Mouse (Mus musculus): ENCODE results near the gene Specc1l.

The Specc1l gene

GRCm38 (mm10) chr10:75224630-75225029 lies 12.8 kb downstream of the Specc1l start:
- DNase-seq: no peak

- DNase-seq: no peak
These were observed 15.5 kb downstream of the Specc1l start for GRCm38 (mm10) chr10:75227381-75227780.

- DNase-seq: no peak
These were observed 18.7 kb downstream of the Specc1l start for GRCm38 (mm10) chr10:75230572-75230971.

- no peak for DNase-seq
These were observed 20.0 kb downstream of the Specc1l start for GRCm38 (mm10) chr10:75231876-75232275.

GRCm38 (mm10) chr10:75232612-75233155 lies 20.8 kb downstream of the Specc1l start:
- DNase-seq: no peak

- no peak for DNase-seq
These were observed 21.6 kb downstream of the Specc1l start for GRCm38 (mm10) chr10:75233489-75233888.

- no peak for DNase-seq
These were observed 23.9 kb downstream of the Specc1l start for GRCm38 (mm10) chr10:75235726-75236125.

GRCm38 (mm10) chr10:75236156-75236555 lies 24.3 kb downstream of the Specc1l start:
- DNase-seq: no peak

GRCm38 (mm10) chr10:75237166-75237565 lies 25.3 kb downstream of the Specc1l start:
- no peak for DNase-seq

- no peak for DNase-seq
These were observed 28.8 kb downstream of the Specc1l start for GRCm38 (mm10) chr10:75240583-75241250.

- DNase-seq: no peak
These were observed 33.9 kb downstream of the Specc1l start for GRCm38 (mm10) chr10:75245806-75246205.

- no peak for DNase-seq
These were observed 34.5 kb downstream of the Specc1l start for GRCm38 (mm10) chr10:75246331-75246730.

GRCm38 (mm10) chr10:75251011-75251410 lies 39.1 kb downstream of the Specc1l start:
- DNase-seq: no peak

GRCm38 (mm10) chr10:75252301-75253022 lies 40.6 kb downstream of the Specc1l start:
- peak; percentile 28 for DNase-seq

GRCm38 (mm10) chr10:75255091-75255490 lies 43.2 kb downstream of the Specc1l start:
- peak; percentile 49 for DNase-seq

GRCm38 (mm10) chr10:75257401-75257800 lies 45.5 kb downstream of the Specc1l start:
- DNase-seq: no peak

- DNase-seq: peak; percentile 38
These were observed 46.4 kb downstream of the Specc1l start for GRCm38 (mm10) chr10:75258241-75258640.

- peak; percentile 22 for DNase-seq
These were observed 49.4 kb downstream of the Specc1l start for GRCm38 (mm10) chr10:75261268-75261667.

GRCm38 (mm10) chr10:75264993-75265555 lies 53.2 kb downstream of the Specc1l start:
- DNase-seq: no peak

- DNase-seq: no peak
These were observed 61.1 kb downstream of the Specc1l start for GRCm38 (mm10) chr10:75273020-75273419.

- DNase-seq: no peak
These were observed 64.6 kb downstream of the Specc1l start for GRCm38 (mm10) chr10:75276427-75277013.

- peak; percentile 56 for DNase-seq
These were observed 65.6 kb downstream of the Specc1l start for GRCm38 (mm10) chr10:75277501-75277900.

GRCm38 (mm10) chr10:75282648-75283047 lies 70.8 kb downstream of the Specc1l start:
- DNase-seq: no peak
